In the genomic region with DNA sequence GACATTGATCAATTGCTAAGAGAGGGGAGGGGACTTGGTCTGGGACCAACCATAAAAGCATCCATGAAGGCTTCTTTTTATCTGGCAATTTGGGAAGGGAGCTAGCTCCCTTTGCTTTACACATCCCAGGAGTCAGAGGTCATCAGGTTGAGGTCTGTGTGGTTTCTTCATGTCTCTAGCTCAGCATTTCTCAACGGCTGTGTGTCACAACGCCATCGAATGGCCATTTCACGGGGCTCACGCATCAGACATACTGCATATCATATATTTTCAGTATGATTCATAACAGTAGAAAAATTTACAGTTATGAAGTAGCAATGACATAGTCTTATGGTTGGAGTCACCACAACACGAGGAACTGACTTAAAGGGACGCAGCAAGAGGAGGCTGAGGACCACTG, we compare ENCODE assay signal across 23 mouse cellular contexts. TPM values are rescaled to one million over a fixed set of nuclear protein-coding genes. Genes with fewer than 3 reads are reported as not detected.
DNase-seq lines count a peak whose midpoint lies in the region; ATAC-seq and TF ChIP-seq lines count a peak whose summit lies in the region.
"Had no signal": no experiment of that assay in that cellular context is flagged by ENCODE, and none has a peak within 500 bp of the region (broad histone marks: within the 10 kb centered on the region; RNA-seq: fewer than 3 reads in every experiment).

No protein-coding gene starts in this region.

- no peak overlapping the region for H3K9ac ChIP-seq in intestine, embryonic 14.5 days (ENCODE audit: low read length)
- H3K9ac ChIP-seq in intestine, embryonic 16.5 days (ENCODE audit: low read depth, low read length): no peak overlapping the region
- H3K9ac ChIP-seq in liver, postnatal 0 days (replicated peaks): no peak overlapping the region
- no peak overlapping the region for H3K9ac ChIP-seq in liver, embryonic 12.5 days
- no peak overlapping the region for H3K9ac ChIP-seq in hindbrain, embryonic 16.5 days (ENCODE audit: low read depth, low read length)
- H3K9ac ChIP-seq: forebrain, embryonic 13.5 days; forebrain, postnatal 0 days; hindbrain, embryonic 13.5 days had no signal

- no peaks in the 10 kb centered on the region for H3K36me3 ChIP-seq in intestine, embryonic 14.5 days (ENCODE audit: control insufficient read depth, insufficient read depth, low read length)
- H3K36me3 ChIP-seq in intestine, embryonic 16.5 days (ENCODE audit: control insufficient read depth, insufficient read depth, low read length): no peaks in the 10 kb centered on the region
- H3K36me3 ChIP-seq in liver, postnatal 0 days (replicated peaks; ENCODE audit: insufficient read depth, low read length): no peaks in the 10 kb centered on the region
- no peaks in the 10 kb centered on the region for H3K36me3 ChIP-seq in liver, embryonic 12.5 days
- no peaks in the 10 kb centered on the region for H3K36me3 ChIP-seq in hindbrain, embryonic 16.5 days (ENCODE audit: control insufficient read depth, insufficient read depth, low read length)
- H3K36me3 ChIP-seq: embryonic facial prominence, embryonic 10.5 days; heart, embryonic 10.5 days; hindbrain, embryonic 13.5 days had no signal

- DNase-seq in intestine, embryonic 14.5 days (ENCODE audit: low spot score): no peak
- DNase-seq in liver, postnatal 0 days: peak; percentile 44
- DNase-seq in gastrocnemius, adult 8-10 months (ENCODE audit: low spot score in 2 of 2): no peak
- DNase-seq: adrenal gland, postnatal 14 days; cerebellum, adult 18-20 months; cerebellum, postnatal 10 days; forebrain, postnatal 0 days; gastrocnemius, postnatal 25 days; heart, adult 18-20 months; heart, postnatal 10 days had no signal

- no peak overlapping the region for H3K4me3 ChIP-seq in intestine, embryonic 14.5 days (ENCODE audit: low read depth, low read length)
- H3K4me3 ChIP-seq in intestine, embryonic 16.5 days (ENCODE audit: low read length): no peak overlapping the region
- no peak overlapping the region for H3K4me3 ChIP-seq in liver, postnatal 0 days (ENCODE audit: low read depth, low read length)
- no peak overlapping the region for H3K4me3 ChIP-seq in liver, embryonic 12.5 days
- no peak overlapping the region for H3K4me3 ChIP-seq in hindbrain, embryonic 16.5 days (ENCODE audit: low read length)
- H3K4me3 ChIP-seq: embryonic facial prominence, embryonic 10.5 days; forebrain, embryonic 13.5 days; heart, embryonic 10.5 days; hindbrain, embryonic 13.5 days had no signal

- no peak for TF ChIP-seq EP300 in liver, postnatal 0 days (IDR thresholded peaks at IDR 0.05; ENCODE audit: low read depth)

- peaks cover 18% of the 10 kb centered on the region for H3K4me1 ChIP-seq in intestine, embryonic 14.5 days (replicated peaks; ENCODE audit: control insufficient read depth, insufficient read depth, low read length)
- H3K4me1 ChIP-seq in intestine, embryonic 16.5 days (ENCODE audit: control insufficient read depth, insufficient read depth, low read length): peaks cover 12% of the 10 kb centered on the region
- peaks cover 26% of the 10 kb centered on the region for H3K4me1 ChIP-seq in liver, postnatal 0 days (ENCODE audit: insufficient read depth)
- H3K4me1 ChIP-seq in liver, embryonic 12.5 days: peaks cover 22% of the 10 kb centered on the region
- H3K4me1 ChIP-seq in hindbrain, embryonic 16.5 days (ENCODE audit: control insufficient read depth, insufficient read depth, low read depth, low read length): no peaks in the 10 kb centered on the region
- H3K4me1 ChIP-seq: forebrain, embryonic 13.5 days; hindbrain, embryonic 13.5 days had no signal

- WGBS in intestine, embryonic 14.5 days: 70% methylated on average over 7 of the region's 7 CpGs
- WGBS in intestine, embryonic 16.5 days: 78% methylated on average over 7 of the region's 7 CpGs
- WGBS in liver, postnatal 0 days (ENCODE audit: insufficient replicate concordance): 57% methylated on average over 7 of the region's 7 CpGs
- 75% methylated on average over 7 of the region's 7 CpGs for WGBS in liver, embryonic 12.5 days (ENCODE audit: insufficient replicate concordance)
- WGBS in hindbrain, embryonic 16.5 days: 87% methylated on average over 7 of the region's 7 CpGs

- TF ChIP-seq CTCF in liver, postnatal 0 days (IDR thresholded peaks at IDR 0.05; ENCODE audit: low read depth): no peak

- H3K27ac ChIP-seq in intestine, embryonic 14.5 days (ENCODE audit: low read depth): peak overlapping the region; percentile 9; the same call in 1 of the 2 replicates
- no peak overlapping the region for H3K27ac ChIP-seq in intestine, embryonic 16.5 days (ENCODE audit: low read length)
- peak overlapping the region; percentile 80 for H3K27ac ChIP-seq in liver, postnatal 0 days (ENCODE audit: low read depth)
- no peak overlapping the region for H3K27ac ChIP-seq in liver, embryonic 12.5 days
- no peak overlapping the region for H3K27ac ChIP-seq in hindbrain, embryonic 16.5 days (ENCODE audit: low read depth, low read length)
- H3K27ac ChIP-seq: embryonic facial prominence, embryonic 10.5 days; forebrain, embryonic 13.5 days; heart, embryonic 10.5 days; hindbrain, embryonic 13.5 days had no signal

- ATAC-seq in intestine, embryonic 14.5 days (replicated peaks; ENCODE audit: low FRiP score, low TSS enrichment, low read depth): no peak
- no peak for ATAC-seq in intestine, embryonic 16.5 days
- peak; percentile 43 for ATAC-seq in liver, postnatal 0 days
- no peak for ATAC-seq in liver, embryonic 12.5 days
- peak; percentile 74 for ATAC-seq in megakaryocyte, adult 5-6 weeks (ENCODE audit: poor library complexity, severe bottlenecking)
- ATAC-seq in hindbrain, embryonic 16.5 days: no peak
- ATAC-seq: forebrain, embryonic 13.5 days; forebrain, postnatal 0 days had no signal

- no peaks in the 10 kb centered on the region for H3K27me3 ChIP-seq in intestine, embryonic 14.5 days (replicated peaks; ENCODE audit: control insufficient read depth, insufficient read depth, low read length)
- H3K27me3 ChIP-seq in intestine, embryonic 16.5 days (replicated peaks; ENCODE audit: control insufficient read depth, insufficient read depth, low read length): no peaks in the 10 kb centered on the region
- no peaks in the 10 kb centered on the region for H3K27me3 ChIP-seq in liver, postnatal 0 days (ENCODE audit: insufficient read depth, low read length)
- H3K27me3 ChIP-seq in liver, embryonic 12.5 days (replicated peaks): no peaks in the 10 kb centered on the region
- H3K27me3 ChIP-seq in hindbrain, embryonic 16.5 days (replicated peaks; ENCODE audit: control insufficient read depth, insufficient read depth, low read length): no peaks in the 10 kb centered on the region
- H3K27me3 ChIP-seq: forebrain, embryonic 13.5 days; hindbrain, embryonic 13.5 days had no signal

- no peak overlapping the region for H3K4me2 ChIP-seq in intestine, embryonic 14.5 days (ENCODE audit: low read length)
- H3K4me2 ChIP-seq in intestine, embryonic 16.5 days (ENCODE audit: low read depth, low read length): no peak overlapping the region
- H3K4me2 ChIP-seq in liver, postnatal 0 days (ENCODE audit: low read depth, low read length): no peak overlapping the region
- no peak overlapping the region for H3K4me2 ChIP-seq in liver, embryonic 12.5 days
- no peak overlapping the region for H3K4me2 ChIP-seq in hindbrain, embryonic 16.5 days (ENCODE audit: low read length)
- H3K4me2 ChIP-seq: forebrain, embryonic 13.5 days; hindbrain, embryonic 13.5 days had no signal

- H3K9me3 ChIP-seq in intestine, embryonic 14.5 days (ENCODE audit: control insufficient read depth, low read length): no peaks in the 10 kb centered on the region
- H3K9me3 ChIP-seq in intestine, embryonic 16.5 days (ENCODE audit: control insufficient read depth, low read length): no peaks in the 10 kb centered on the region
- H3K9me3 ChIP-seq in liver, postnatal 0 days (ENCODE audit: low read length): no peaks in the 10 kb centered on the region
- no peaks in the 10 kb centered on the region for H3K9me3 ChIP-seq in liver, embryonic 12.5 days (replicated peaks)
- H3K9me3 ChIP-seq in hindbrain, embryonic 16.5 days (ENCODE audit: control insufficient read depth, low read length): no peaks in the 10 kb centered on the region
- H3K9me3 ChIP-seq: embryonic facial prominence, embryonic 10.5 days; forebrain, embryonic 13.5 days; heart, embryonic 10.5 days; hindbrain, embryonic 13.5 days had no signal

RNA-seq across cellular contexts. Expression of gene Tnpo1, which starts 20.2 kb away (rescaled TPM):
- 51.1 and 53.1 TPM in 2 replicates for polyA plus RNA-seq in intestine, embryonic 14.5 days (2014; fragmentation: Nextera tagmentation; extraction: Ambion mirVana)
- polyA plus RNA-seq in intestine, embryonic 16.5 days (2015; fragmentation: Nextera tagmentation; extraction: Ambion mirVana): 49.7 and 50.7 TPM in 2 replicates
- 9.6 and 14.0 TPM in 2 replicates for polyA plus RNA-seq in liver, postnatal 0 days (2015; fragmentation: Nextera tagmentation; extraction: Ambion mirVana)
- 34.8 and 36.8 TPM in 2 replicates for polyA plus RNA-seq in liver, embryonic 12.5 days (2016; fragmentation: Nextera tagmentation; extraction: Ambion mirVana)
- total RNA-seq in megakaryocyte, adult 5-6 weeks (2015): 81.2 and 94.3 TPM in 2 replicates
- total RNA-seq in megakaryocyte, adult 5-6 weeks (2017): 87.9 and 89.8 TPM in 2 replicates
- total RNA-seq in gastrocnemius, adult 8-10 months (2022): 10 to 100 TPM; 30.7 to 34.4 (median 31.1) TPM
- polyA plus RNA-seq in hindbrain, embryonic 16.5 days (2015; fragmentation: Nextera tagmentation; extraction: Ambion mirVana): 36.2 and 41.4 TPM in 2 replicates

RNA-seq across cellular contexts. Expression of gene 1700024P04Rik, which starts 37.9 kb away (rescaled TPM):
- polyA plus RNA-seq in intestine, embryonic 14.5 days (2014; fragmentation: Nextera tagmentation; extraction: Ambion mirVana): not detected in 2 replicates
- polyA plus RNA-seq in intestine, embryonic 16.5 days (2015; fragmentation: Nextera tagmentation; extraction: Ambion mirVana): not detected in 2 replicates
- polyA plus RNA-seq in liver, postnatal 0 days (2015; fragmentation: Nextera tagmentation; extraction: Ambion mirVana): not detected in 2 replicates
- not detected in 2 replicates for polyA plus RNA-seq in liver, embryonic 12.5 days (2016; fragmentation: Nextera tagmentation; extraction: Ambion mirVana)
- total RNA-seq in megakaryocyte, adult 5-6 weeks (2015): not detected in 2 replicates
- not detected in 2 replicates for total RNA-seq in megakaryocyte, adult 5-6 weeks (2017)
- total RNA-seq in gastrocnemius, adult 8-10 months (2022): not detected
- not detected in 2 replicates for polyA plus RNA-seq in hindbrain, embryonic 16.5 days (2015; fragmentation: Nextera tagmentation; extraction: Ambion mirVana)
- total RNA-seq: adrenal gland, postnatal 14 days; ES-E14; forebrain, postnatal 0 days; gastrocnemius, adult 18-20 months; gastrocnemius, postnatal 25 days; heart, adult 18-20 months; heart, postnatal 10 days; hematopoietic stem cell, adult 5-6 weeks had no signal
- polyA plus RNA-seq: embryonic facial prominence, embryonic 10.5 days; embryonic facial prominence, embryonic 14.5 days; forebrain, embryonic 13.5 days; forebrain, postnatal 0 days; heart, embryonic 10.5 days; heart, embryonic 14.5 days; hindbrain, embryonic 13.5 days had no signal

Comparison
In these comparisons a context has a peak if more than half of its experiments do, and no peak if none do; other contexts are left out.
1. ATAC-seq: peak in liver, postnatal 0 days (single experiment) and megakaryocyte, adult 5-6 weeks (single experiment); none in intestine, embryonic 14.5 days (single experiment), intestine, embryonic 16.5 days (single experiment), liver, embryonic 12.5 days (single experiment) and hindbrain, embryonic 16.5 days (single experiment).
2. H3K27ac ChIP-seq: peak in intestine, embryonic 14.5 days (single experiment) and liver, postnatal 0 days (single experiment); none in intestine, embryonic 16.5 days (single experiment), liver, embryonic 12.5 days (single experiment) and hindbrain, embryonic 16.5 days (single experiment).